Mouse (Mus musculus) brown adipose tissue, adult 24 weeks (tissue): ENCODE results near the gene Usp20. TPM values are rescaled to one million over a fixed set of nuclear protein-coding genes. Genes with fewer than 3 reads are reported as not detected.
"Not testable (repeated sequence)": the region's sequence is repeated elsewhere in the genome, so short reads cannot be mapped to it uniquely, and the experiment has no call there.

ENCODE experiments used
- H3K27ac ChIP-seq: fragments of 200-500 bp; replicated peaks from 2 replicates; pipeline ENCODE4 v1.5.1; 2012; ENCODE audit warnings: low read depth, mild to moderate bottlenecking, low read length
- H3K4me1 ChIP-seq: fragments of 200-500 bp; 2 replicates; pipeline ENCODE4 v1.6.1; 2012; ENCODE audit warnings: low read length, mixed read lengths; ENCODE audit not compliant: control insufficient read depth, insufficient read depth, insufficient read length
- H3K4me3 ChIP-seq: fragments of 200-500 bp; 2 replicates; pipeline ENCODE4 v1.5.1; 2012; ENCODE audit warnings: low read depth, mild to moderate bottlenecking, low read length, moderate library complexity; ENCODE audit not compliant: insufficient read depth
- polyA plus RNA-seq: library from polyadenylated mRNA; stranded (reverse); fragments of >200 nt; gene quantifications from 2 replicates; pipeline ENCODE4 v1.2.4, GENCODE M21; 2012; ENCODE audit not compliant: missing spikeins, insufficient read depth, insufficient read length

The Usp20 gene
- polyA plus RNA-seq = 7.3 and 7.7 TPM in 2 replicates

DNA sequence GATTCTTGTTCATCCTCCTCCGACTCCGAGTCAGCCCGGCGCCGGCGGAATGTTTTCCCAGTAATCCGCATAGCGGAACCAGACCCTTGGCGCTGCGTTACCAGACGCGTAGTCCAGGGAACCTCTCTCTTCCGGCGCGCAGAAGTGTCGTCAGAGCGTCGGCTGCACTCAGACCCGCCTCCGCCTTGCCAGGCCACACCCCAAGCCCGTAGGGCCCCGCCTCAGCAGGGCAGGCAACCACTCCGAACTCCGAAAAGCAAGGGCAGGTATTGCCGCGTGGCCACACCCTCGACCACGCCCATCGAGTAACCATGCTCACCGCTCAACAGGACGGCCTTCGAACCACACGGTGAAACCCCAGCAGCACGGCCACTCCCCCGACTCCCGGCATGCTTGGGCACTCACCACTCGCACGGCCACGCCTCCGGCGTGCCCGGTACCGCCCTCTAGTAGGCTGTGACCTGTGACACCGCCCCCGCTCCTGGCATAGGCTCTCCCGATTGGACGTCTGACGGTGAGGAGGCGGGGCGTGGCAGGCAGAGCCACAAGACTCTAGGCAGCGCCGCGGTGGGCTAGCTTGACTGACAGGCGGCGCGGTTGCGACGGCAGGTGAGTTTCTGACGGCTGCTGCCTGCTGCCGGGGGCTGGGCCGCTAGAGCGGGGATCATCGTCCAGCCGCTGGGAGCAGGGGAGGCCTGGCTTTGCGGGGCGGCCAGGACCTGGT lies at the start of gene Usp20, which contains the start of gene BC005624:
Gene Usp20, plus strand, starts transcription at position 490 of the 724 bp plus-strand sequence.
Gene BC005624, minus strand, starts transcription at position 412 of the 724 bp plus-strand sequence.
- H3K4me1 ChIP-seq = no peaks in the 10 kb centered on the region
- peak within 1 kb of the TSS; percentile 75 for H3K4me3 ChIP-seq
- H3K27ac ChIP-seq = no peak within 1 kb of the TSS

DNA sequence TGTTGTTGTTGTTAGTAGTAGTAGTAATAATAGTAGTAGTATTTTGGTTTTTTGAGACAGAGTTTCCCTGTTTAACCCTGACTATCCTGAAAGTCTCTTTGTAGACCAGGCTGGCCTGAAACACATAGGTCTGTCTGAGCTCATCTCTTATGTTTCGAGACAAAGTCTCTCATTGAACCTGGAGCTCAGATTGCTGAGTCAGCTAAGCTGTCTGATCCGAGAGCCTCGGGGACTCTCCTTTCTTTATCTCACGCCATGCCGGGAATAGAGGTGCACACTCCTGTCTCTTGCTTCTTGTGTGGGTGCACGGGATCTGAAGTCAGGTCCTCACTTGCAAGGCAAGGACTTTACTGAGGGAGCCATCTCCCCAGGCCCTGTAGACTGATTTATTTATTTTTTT lies 49.0 kb upstream of the Usp20 start:
- peaks cover 7% of the 10 kb centered on the region; the same call in 1 of the 2 replicates for H3K4me1 ChIP-seq
- no peak overlapping the region for H3K4me3 ChIP-seq
- H3K27ac ChIP-seq = no peak overlapping the region

- Histone ChIP-seq H3K27ac (no peak overlapping the region), H3K4me1 (peaks cover 4% of the 10 kb centered on the region; the same call in 1 of the 2 replicates), H3K4me3 (no peak overlapping the region)
These were observed 48.1 kb upstream of the Usp20 start for GRCm38 (mm10) chr2:30933917-30934450.

- Histone ChIP-seq H3K4me3 (no peak overlapping the region), H3K27ac (no peak overlapping the region), H3K4me1 (no peaks in the 10 kb centered on the region)
These were observed 45.3 kb upstream of the Usp20 start for GRCm38 (mm10) chr2:30936808-30937207.

GRCm38 (mm10) chr2:30937731-30938130 lies 44.3 kb upstream of the Usp20 start:
- Histone ChIP-seq H3K4me3 (no peak overlapping the region), H3K27ac (no peak overlapping the region)

DNA sequence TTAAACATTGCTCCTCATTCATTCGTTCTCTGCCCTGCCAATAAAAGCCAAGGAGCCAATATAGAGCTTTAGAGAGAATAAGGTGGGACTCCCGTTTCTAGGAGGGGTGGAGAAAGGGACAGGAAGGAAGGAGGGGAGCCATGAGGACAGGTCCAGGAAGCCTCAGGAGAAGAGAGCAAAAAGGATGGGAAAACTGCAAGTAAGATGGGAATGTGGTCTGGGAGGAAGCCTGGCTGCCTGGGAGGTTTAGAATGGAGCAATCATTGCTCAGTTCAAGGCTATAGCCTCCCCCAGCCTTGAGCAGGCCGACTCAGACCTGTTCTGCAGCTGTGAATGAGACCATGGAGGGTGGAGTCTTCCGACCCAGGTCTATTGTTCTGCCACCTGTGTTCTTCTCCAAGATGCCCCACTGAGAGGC lies 43.5 kb upstream of the Usp20 start:
- Histone ChIP-seq H3K4me3 (no peak overlapping the region), H3K4me1 (no peaks in the 10 kb centered on the region), H3K27ac (no peak overlapping the region)

More at GRCm38 (mm10) chr2:30937731-30938130, 44.3 kb upstream of the Usp20 start:
- H3K4me1 ChIP-seq = no peaks in the 10 kb centered on the region

DNA sequence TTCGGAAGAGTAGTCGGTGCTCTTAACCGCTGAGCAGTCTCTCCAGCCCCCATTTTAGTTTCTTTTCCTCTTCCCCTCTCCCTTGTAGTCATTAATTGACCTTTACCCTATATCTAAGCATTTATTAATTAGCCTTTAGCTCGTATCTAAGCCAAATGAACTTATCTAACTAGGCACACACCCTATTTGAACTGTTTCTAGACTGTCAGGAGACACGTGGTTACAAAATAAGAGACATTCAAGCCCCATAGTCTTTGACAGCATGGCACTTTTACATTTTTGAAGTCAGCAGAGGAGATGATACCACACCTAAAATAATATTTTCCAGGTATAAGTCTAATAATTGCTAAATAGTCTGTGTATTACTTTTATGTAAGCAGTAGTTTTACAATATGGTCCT lies 40.5 kb upstream of the Usp20 start:
- no peaks in the 10 kb centered on the region for H3K4me1 ChIP-seq
- no peak overlapping the region for H3K27ac ChIP-seq
- H3K4me3 ChIP-seq = no peak overlapping the region

DNA sequence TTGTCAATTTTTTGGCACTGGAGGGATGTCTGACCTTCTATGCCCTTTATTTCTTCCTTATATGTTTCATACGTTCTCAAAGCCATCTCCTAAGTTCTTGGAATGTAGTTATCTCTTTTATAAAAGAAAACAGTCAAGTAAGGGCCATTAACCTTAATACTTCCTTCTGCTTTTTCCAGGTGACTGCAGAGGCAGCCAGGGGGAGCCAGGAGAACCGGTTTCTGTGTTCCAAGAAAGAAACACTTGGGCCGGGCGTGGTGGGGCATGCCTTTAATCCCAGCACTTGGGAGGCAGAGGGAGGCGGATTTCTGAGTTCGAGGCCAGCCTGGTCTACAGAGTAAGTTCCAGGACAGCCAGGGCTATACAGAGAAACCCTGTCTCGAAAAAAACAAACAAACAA lies 40.0 kb upstream of the Usp20 start:
- H3K4me3 ChIP-seq = not testable (repeated sequence)

GRCm38 (mm10) chr2:30942603-30943011 lies 39.5 kb upstream of the Usp20 start:
- Histone ChIP-seq H3K4me1 (no peaks in the 10 kb centered on the region), H3K27ac (no peak overlapping the region), H3K4me3 (peak overlapping the region; percentile 65)

More for the DNA sequence above, 40.0 kb upstream of the Usp20 start:
- H3K27ac ChIP-seq, H3K4me1 ChIP-seq: not testable (repeated sequence)

DNA sequence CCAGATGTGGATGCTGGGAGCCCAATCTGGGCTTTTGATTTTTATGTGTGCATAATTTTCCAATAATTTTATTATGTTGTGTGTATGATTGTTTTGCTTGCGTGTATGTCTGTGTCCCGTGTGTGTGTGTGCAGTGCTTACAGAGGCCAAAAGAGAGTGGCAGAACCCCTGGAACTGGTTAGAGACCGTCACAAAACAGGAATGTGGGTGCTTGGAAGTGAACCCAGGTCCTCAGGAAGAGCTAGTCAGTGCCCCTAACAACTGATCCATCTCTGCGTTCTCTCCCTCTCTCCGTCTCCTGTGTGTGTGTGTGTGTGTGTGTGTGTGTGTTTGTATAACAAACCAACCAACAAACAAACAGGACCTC lies 29.6 kb upstream of the Usp20 start:
- Histone ChIP-seq H3K27ac (peak overlapping the region; percentile 63), H3K4me3 (peak overlapping the region; percentile 88)

DNA sequence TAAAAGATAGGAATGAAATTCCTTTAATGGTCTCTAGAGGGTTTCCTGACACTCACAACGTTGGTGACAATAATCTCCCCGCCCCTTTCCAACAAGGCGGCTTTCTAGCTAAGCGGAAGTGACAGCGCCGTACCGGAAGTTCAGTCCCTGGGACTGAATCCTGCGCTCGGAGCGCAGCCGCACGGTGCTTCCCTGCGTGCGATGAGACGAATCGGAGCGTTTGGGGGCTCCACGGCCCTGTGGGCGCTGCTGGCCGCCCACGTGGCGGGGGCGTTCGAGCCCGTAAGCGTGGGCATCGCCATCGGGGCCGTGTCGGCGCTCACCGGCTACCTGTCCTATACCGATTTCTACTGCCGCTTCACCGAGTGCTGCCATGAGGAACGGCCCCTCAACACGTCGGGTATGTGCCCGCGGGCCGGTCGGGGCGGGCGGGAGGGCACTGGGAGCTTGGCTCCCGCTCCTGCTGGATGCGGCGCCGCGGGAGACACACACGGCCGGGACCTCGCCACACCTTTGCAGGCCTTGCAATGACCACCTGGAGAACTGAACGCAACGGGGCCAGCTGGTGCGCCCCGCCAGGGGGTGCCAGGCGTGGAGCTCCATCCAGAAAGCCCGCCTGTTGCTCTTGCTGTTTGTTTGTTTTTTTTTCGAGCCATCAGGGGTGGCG lies 29.1 kb upstream of the Usp20 start, which contains the start of gene Tor1b:
Gene Tor1b, plus strand, starts transcription at position 136 of the 667 bp plus-strand sequence.
- Histone ChIP-seq H3K4me3 (peak within 1 kb of the TSS; percentile 88), H3K4me1 (peaks cover 3% of the 10 kb centered on the region; the same call in 1 of the 2 replicates), H3K27ac (peak within 1 kb of the TSS; percentile 63)

More for the DNA sequence above, 29.6 kb upstream of the Usp20 start:
- H3K4me1 ChIP-seq = peaks cover 3% of the 10 kb centered on the region; the same call in 1 of the 2 replicates

DNA sequence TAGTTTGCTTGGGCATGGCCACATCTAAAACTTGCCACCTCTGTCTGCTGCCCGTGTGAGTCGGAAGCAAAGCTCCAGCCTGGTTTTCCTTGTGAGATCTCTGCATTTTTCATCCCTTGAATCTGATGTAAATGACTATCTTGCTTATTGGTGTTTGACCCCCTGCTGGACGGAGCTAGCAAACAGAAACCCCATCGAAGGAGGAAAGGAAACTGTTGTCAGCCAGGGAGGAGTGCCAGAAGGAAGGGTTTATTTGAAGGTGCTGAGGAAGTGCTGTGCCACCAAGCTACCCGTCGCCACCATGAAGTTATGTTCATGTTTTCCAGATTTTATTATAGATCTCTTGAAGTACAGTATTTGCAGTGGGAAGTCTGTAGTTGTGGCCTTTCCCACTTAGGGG lies 27.3 kb upstream of the Usp20 start:
- H3K27ac ChIP-seq = no peak overlapping the region
- no peak overlapping the region for H3K4me3 ChIP-seq
- peaks cover 3% of the 10 kb centered on the region; the same call in 1 of the 2 replicates for H3K4me1 ChIP-seq

GRCm38 (mm10) chr2:30957511-30957910 lies 24.6 kb upstream of the Usp20 start:
- Histone ChIP-seq H3K27ac (no peak overlapping the region), H3K4me3 (no peak overlapping the region), H3K4me1 (peaks cover under 1% of the 10 kb centered on the region; the same call in 1 of the 2 replicates)

DNA sequence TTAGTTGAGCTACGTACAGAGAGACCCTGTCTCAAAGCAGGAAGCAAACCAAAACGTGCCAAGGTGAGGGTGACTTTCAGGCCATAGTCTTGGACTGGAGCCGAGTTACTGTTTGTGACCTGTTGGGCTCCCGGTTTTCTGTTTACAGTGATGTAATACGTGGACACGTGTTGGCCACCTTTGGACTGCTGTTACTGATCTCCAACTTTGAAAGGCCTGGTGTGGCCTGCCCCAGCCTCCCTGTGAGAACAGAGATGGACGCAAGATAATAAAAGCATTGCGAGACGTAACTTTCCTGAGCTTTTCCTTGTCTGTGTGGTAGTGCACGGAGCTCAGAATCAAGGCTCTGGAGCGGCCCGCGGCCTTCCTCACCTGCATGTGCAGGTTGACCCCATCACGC lies 23.4 kb upstream of the Usp20 start:
- no peaks in the 10 kb centered on the region for H3K4me1 ChIP-seq
- no peak overlapping the region for H3K4me3 ChIP-seq
- H3K27ac ChIP-seq = no peak overlapping the region

- Histone ChIP-seq H3K27ac (no peak overlapping the region), H3K4me1 (no peaks in the 10 kb centered on the region), H3K4me3 (no peak overlapping the region)
These were observed 22.2 kb upstream of the Usp20 start for GRCm38 (mm10) chr2:30959856-30960255.
